Mouse (Mus musculus) right cerebral cortex, postnatal 14 days (tissue): ENCODE results near the gene Oas1f.
A peak's percentile ranks its signal among the peaks of the same experiment; 100 is the strongest.
"Not testable (repeated sequence)": the region's sequence is repeated elsewhere in the genome, so short reads cannot be mapped to it uniquely, and the experiment has no call there.

ENCODE experiments used
- DNase-seq: peaks from one replicate; pipeline ENCODE4 v3.0.0; 2022

Gene Oas1f

DNA sequence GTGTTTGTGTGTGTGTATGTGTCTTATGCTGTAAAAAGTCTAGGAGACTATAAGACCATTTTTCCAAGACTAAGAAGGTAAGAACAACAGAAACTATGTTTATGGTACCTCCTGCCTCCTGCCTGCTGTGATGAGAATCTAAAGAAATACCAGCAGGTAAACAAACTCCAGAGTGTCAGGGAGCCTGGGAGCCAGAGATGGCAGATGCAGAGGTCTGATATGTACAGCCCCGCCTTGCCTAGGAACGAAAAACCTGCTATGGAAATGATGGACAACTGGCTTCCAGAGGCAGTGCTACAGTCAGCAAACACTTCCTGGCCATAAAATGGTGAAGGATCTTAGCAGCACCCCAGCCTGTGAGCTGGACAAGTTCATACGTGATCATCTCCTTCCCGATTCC is at the start of gene Oas1f:
Oas1f (plus strand) TSS at position 301 of the 400 bp plus-strand sequence.
- DNase-seq = no peak

DNA sequence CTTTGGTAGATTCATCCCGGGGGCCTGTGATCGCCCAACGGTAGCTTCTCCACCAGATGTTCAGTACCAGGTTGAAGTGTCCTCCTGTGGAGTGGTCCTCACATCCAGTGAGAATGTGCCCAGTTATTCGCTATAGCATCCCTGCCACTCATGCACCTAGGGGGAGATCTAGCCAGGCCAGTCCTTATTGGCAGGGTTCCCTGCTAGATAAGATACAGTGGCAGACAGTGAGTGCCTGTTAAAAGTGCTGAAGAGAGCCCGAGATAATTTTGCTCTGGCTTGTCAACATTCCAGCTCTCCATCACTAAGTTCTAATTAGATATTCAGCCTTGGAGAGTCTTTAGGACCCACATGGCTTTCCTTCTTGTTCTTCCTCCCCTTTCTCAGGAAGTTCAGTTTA is 49.0 kb upstream of the Oas1f start:
- not testable (repeated sequence) for DNase-seq

DNA sequence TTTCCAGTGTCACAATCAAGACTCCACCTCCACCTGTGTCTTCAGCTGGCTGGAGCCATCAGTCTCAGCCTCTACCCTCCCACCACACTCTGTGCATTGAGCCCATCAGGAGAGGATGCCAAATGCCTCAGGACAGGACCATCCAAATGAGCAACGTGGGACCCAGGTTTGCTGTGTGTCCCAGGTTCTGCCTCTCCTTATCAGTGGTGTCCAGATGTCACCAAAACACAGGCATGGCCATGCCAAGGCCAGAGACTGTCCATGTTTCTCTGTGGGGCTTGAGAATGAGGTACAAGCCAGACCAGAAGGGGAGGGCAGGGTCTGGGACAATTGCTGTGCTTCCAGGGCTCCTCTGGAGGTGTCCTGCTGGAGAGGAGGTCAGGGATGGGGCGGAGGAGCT is 48.2 kb upstream of the Oas1f start:
- not testable (repeated sequence) for DNase-seq

DNA sequence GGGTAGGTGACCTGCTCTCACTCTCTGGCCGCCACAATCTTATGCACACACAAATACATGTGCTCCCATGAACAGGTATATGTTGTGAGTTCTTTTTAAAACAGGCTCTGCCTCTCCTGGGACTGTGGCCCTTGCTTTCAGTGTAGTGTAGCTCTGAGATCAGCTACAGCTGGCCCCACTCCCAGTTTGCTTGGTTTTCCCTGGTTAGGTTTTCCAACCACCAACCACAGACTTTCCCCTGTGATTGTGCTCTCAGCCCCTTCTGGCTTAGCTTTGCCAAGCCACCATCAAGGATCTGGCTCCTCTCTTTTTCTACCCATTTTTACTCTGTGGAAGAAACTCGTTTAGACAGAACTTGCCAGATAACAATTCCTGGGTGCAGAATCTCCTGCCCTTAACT is 43.6 kb upstream of the Oas1f start:
- DNase-seq = no peak

DNA sequence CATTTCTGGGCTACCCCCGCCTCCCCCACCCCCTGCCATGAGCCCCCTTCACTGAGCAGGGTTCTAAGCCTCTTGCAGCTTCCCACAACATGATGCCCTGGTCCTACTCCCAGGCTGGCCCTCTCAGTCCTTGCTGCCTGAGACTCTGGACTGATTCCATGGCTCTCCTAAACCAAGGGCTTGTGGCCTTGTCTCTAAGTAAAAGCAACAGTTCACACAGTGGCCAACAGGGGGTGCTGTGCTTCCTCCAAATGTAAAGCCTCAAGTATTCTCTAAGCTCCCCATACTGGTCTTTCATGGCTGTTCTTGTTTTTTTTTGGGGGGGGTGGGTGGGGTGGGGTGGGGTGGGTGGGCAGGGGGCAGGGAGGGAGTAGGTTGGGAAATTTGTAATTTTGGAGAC is 40.7 kb upstream of the Oas1f start:
- DNase-seq = peak; percentile 41

DNA sequence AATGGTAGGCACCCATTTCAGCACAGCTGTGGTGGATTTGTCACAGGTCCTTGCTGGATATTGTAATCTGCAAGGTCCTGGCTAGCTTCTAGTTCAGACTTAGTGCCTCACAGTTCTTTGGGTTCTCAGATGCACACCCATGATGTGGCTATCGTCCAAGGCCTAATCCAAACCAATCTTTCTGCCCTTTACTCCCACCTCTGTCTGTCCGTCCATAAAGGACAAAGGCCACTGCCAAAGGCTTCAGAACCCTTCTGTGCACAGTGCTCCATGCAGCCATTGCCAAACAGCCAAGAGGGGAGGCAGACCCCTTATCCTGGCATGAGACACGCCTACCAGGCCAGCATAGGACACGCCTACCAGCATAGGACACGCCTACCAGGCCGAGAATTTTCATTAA is 38.0 kb upstream of the Oas1f start:
- DNase-seq = no peak

DNA sequence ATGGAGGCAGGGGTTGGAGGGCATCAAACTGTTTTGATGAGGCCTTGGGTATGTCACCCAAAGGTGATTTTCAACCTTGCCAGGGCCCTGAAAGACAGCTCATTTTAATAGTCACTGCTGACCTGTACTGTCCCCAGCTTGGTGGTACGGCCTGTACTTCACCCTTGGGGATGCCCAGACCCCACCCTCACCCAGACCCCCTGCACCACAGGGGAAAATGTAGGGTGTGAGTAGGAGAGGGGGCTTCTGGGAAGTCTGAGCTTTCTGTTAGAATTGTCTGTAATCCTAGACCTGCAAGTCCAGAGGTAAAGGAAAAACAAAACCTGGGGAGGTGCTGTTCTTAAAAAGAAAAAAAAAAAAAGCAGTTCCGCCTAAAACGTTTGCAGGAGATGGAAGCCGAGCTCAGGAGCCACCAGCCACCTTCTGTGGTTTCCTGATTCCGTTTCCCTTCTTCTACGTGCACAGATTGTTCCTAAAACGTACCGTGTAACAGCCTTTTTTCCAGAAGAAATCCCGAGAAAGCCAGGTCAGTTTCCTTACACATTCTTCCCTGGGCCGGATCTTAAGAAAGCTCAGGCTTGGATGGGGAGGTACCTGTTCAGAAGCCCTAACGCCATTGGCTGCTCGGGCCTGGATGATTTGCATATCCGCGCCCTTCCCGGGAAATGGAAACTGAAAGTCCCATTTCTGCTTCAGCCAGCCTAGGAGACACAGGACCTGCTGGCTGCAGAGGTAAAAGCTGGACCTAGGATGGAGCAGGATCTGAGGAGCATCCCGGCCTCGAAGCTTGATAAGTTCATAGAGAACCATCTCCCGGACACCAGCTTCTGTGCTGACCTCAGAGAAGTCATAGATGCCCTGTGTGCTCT is 35.0 kb upstream of the Oas1f start, which contains the start of gene Oas1c:
Oas1c (minus strand) TSS at position 564 of the 869 bp plus-strand sequence.
- DNase-seq = peak; percentile 67

DNA sequence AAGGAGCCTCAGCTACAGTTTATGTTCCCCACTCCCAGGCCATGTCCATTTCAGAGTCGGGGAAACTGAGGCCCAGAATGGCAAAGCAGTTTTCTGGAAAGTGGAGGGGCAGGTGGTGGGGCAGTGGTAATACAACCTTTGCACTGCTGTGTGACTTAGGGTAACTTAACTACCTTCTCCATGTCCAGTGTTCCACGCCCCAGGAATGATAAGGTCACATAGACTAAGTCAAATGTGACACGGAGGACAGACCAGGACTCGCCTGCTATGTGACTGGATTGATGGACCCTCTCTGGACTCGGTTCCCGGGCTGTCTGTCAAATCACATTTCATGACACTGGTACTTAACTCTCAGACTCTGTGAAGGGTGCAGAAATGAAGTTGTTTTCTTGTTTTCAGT is 34.1 kb upstream of the Oas1f start:
- DNase-seq = no peak

DNA sequence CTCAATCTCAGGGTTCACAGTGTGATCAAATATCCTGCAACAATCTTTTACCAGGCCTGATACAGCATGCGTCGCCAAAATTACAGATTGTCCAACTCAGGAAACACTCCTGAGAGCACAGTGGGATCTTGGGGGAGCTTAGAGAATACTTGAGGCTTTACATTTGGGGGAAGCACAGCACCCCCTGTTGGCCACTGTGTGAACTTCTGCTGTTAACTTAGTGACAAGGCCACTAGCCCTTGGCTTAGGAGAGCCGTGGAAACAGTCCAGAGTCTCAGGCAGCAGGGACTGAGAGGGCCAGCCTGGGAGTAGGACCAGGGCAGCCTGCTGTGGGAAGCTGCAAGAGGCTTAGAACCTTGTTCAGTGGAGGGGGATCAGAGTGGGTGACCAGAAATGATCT is 31.2 kb upstream of the Oas1f start:
- DNase-seq = no peak

DNA sequence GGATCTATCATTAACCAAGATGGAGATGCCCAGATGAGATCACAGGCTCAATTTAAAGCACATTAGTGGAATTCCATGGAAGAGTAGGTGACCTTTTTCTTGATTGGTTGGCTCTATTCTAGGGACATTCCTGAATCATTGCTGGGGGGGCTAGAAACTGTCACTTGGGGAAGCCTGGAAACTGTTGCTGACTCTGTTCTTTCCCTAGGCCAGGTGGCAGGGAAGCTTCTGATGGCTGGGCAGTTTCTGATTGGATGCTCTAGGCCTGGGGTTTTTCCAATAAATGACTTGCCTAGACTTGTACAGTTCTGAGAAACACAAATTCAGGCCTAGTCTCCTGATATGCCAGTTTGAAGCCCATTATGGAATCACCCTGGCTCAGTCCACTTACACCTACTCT is 28.2 kb upstream of the Oas1f start:
- no peak for DNase-seq

DNA sequence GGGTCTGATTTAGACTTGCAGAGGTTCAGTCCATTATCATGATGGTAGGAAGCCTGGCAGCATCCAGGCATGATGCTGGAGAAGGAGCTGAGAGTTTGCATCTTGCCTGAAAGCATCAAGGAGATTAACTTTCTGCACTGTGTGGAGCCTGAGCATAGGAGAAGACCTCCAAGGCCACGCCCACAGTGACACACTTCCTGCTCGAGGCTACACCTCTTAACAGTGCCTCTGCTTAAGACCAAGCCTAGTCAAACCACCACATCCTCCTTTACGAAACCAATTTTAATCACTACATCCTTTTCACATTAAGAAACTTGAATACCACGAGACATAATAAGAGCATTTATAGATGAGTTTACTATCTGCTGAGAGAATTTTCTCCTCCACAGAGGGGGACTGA is 16.1 kb upstream of the Oas1f start:
- DNase-seq = no peak

DNA sequence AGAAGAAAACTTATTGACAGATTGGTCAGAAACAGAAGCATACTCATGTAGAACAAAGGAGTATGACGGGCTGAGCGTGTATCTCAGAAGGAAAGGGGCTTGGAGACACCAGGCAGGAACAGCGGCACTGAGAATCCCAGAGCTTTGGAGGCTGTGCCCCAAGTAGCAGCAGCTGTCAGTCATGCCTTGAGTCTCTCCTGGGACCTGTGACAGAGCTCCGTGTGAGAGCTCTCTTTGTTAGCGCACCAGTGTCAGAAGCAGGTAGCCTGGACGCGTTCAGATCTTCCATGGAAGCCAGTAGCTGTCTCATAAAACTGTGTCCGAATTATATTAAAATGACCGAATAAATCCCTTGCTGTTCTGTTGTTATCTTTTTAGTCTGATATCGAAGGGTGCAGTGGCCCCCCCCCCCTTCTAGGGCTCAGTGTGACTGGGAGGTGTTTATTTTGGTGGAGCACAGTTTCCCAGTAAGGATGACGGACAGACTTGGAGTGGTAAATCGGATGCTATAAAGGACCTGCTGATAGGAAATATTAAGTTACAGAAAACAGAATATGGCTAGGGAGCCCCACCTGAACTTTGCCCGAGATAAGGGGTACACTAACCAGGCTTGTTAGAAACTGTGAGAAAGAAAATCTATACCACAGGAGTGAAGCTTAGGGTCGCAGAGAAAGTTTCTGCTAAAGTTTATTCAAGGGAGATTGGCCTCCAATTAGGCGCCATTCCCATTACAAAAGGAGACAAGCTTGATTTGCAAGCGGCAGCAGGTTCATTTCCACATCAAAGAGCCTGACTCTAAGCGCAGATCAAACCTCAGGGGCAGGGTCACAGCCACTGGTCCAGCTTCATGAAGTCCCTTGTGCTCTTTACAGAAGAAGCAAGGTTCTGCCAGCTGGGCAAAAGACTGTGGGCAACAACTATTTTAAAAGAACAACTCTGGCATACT is 13.6 kb upstream of the Oas1f start:
- DNase-seq = no peak

DNA sequence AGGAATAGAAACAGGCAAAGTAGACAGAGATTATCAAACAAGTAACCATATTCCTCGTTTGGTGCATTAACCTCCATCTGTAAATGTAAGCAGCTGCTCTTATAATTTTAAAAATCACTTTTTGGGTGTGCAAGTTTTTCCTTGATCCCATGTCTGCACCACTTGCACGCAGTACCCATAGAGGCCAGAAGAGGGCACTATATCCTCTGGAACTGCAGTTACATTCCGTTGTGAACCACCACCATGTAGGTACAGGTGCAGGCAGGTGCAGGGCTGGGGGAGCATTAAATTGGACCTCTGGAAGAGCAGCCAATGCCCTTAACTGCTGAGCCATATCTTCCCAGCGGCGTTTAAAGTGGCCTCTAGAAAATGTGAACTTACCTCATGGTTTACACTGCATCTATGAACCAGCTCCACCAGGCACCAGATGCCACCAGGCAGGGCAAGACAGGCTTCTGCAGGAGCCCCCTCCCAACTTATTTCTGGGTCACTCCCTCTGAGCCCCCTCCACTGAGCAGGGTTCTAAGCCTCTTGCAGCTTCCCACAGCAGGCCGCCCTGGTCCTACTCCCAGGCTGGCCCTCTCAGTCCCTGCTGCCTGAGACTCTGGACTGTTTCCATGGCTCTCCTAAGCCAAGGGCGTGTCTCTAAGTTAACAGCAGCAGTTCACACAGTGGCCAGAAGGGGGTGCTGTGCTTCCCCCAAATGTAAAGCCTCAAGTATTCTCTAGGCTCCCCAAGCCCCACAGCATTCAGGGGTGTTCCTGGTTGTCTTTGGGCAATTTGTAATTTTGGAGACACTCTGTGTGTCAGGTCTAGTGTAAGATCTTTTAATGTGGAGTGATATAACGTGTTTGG is 10.2 kb upstream of the Oas1f start:
- DNase-seq = peak; percentile 64

DNA sequence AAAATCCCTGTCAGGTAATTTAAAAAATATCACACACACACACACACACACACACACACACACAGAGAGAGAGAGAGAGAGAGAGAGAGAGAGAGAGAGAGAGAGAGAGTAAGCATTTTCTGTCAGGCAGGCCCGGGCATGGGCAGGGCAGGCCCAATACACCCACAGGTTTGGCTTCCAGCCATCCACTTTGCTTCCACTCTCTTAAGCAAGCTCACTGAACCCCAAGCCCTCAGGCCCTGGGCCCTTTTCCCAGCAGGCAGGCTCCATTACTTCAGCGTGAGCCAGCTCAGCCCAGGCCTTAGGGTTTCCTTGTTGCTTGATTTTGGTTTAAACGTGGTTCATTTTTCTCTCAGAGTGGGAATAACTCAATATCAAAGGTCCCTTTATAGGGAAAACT is 2.5 kb upstream of the Oas1f start:
- peak; percentile 16 for DNase-seq

DNA sequence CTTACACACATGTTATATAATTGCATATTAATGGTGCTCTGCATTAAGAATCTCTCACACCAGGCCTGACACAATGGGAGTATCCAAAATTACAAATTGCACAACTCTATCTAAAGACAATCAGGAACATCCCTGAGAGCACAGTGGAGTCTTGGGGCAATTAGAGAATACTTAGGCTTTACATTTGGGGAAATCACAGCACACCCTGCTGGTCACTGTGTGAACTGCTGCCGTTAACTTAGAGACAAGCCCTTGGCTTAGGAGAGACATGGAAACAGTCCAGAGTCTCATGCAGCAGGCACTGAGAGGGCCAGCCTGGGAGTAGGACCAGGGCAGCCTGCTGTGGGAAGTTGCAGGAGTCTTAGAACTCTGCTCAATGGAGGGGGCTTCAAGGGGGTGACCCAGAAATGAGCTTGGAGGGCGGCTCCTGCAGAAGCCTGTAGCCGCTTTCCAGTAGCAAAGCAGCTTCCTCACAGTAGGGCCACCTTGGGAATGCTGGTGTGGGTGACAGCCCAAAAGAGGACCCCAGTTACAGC is 2.5 kb downstream of the Oas1f start:
- DNase-seq = peak; percentile 18

DNA sequence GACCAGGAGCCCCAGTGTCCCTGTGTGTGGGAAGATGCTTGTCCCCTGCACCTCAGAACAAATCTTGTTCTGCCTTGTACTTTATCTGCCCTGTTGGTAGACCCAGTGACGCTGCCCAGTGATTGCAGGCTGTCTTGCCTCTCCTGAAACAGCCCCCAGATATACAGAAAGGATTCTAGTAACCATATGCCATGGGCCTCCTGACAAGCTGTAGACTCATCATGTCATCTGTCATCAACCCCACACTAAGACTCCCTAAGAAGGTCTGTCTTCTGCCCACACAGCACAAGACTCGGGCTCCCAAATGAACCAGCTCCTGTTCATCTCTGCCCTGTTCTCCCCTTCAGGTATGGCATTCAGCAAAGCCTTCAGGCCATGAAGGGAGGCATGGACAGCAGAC is 12.1 kb downstream of the Oas1f start:
- peak; percentile 25 for DNase-seq

DNA sequence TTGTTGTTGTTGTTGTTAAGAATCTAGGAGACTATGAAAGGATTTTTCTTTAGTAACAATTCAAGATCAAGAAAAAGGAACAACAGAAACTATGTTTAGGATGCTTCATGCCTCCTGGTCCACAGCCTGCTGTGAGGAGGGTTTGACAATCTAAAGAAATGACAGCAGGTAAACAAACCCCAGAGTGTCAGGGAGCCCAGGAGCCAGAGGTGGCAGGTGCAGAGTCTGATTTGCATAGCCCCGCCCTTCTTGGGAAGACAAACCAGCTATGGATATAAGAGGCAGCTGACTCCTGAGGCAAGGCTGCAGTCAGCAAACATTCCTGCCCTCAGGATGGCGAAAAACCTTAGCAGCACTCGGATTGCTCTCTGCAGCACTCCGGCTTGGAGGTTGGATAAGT is 14.0 kb downstream of the Oas1f start, which contains the start of gene Oas1h:
Oas1h (plus strand) TSS at position 301 of the 400 bp plus-strand sequence.
- no peak for DNase-seq

DNA sequence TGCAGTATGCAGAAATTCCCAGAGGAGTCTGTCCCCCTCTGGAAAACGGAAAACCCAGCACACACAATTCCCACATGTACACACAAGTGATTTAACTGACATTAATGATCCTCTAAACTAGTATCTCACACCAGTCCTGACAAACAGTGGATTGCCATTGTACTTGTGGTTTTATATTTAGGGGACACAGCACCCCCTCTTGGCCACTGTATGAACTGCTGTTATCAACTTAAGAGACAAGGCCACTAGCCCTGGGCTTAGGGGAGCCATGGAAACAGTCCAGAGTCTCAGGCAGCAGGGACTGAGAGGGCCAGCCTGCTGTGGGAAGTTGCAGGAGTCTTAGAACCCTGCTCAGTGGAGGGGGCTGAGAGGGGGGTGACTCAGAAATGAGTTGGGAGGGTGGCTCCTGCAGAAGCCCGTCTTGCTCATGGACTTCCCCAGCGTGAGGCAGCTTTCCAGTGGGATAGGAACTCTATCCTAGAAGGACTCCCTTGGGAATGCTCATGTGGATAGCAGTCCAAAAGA is 18.2 kb downstream of the Oas1f start:
- DNase-seq = no peak

DNA sequence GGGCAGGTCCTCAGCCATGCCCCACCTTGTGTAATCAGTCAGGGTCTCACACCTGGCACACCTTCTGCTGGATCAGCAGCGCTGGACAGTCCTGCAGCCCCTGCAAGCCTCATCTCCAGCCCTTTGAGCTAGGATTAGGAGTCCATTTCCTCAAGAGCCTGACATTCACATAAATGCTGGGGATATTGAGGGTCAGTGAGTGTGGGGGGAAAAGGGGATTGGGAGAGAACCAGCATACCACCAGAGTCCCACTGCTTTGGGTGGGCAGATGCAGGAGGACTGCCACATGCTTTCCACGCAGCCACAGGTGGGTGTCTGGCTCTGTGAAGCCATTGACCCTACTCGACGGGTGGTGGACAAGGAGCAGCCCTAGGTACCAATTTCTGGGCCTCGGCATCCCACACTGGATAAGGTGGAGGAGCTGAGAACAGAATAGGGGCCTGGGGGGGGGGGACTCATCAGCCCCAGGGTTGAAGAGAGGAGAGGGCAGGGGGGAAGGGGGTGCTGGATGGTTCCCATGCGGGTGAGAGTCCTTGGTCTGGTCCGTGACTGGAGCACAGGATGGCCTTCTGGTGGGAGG is 22.4 kb downstream of the Oas1f start:
- DNase-seq = no peak

DNA sequence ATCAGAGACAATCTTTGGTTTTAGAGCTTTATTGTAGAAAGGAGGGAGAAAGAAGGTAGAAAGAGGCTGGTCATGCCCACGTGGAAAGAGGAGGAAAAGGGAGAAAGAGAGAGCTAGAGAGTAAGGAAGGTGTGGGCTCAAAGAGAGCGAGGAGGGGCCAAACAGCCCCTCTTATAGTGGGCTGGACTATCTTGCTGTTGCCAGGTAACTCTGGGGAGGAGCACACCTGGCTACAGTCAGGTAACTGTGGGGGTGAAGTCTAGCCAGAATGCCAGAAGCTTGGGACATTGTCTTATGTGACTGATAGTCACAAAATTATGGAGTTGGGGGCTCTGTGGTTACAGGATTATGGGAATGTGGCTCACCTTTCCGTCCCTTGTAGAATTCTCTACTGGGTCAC is 22.9 kb downstream of the Oas1f start:
- DNase-seq = no peak

DNA sequence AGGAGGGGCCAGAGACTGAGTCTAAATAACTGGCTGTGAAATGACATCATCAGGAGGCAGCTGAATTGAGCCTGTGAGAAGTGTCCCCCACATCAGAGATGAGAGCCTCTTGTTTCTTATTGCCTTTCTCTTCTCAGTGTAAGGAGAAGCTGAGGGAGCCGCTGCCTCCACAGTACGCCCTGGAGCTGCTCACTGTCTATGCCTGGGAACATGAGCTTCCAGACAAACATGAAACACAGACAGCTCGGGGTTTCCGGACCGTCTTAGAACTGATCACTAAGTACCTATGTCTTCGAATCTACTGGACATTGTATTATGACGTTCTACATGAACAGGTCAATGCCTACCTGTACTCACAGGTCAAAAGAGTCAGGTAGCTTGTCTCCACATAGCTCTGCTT is 23.6 kb downstream of the Oas1f start:
- no peak for DNase-seq

DNA sequence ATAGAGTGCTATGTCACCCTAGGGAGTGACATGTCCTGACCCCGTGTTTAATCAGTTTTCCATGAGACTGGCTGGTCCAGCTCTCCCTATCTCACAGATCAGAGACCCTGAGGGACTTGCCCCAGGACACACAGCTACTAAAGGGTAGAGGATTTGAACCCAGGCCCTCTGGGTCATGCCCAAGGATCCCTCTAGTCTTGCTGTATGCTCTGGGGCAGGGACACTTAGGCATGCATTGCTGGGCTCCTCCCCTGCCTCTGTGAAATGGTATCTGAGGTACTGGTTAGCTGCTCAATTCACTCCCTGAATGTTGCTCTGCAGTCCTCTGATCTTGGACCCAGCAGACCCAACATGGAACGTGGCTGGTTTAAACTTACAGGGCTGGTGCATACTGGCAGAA is 24.3 kb downstream of the Oas1f start:
- no peak for DNase-seq
